Mouse (Mus musculus) liver, postnatal 0 days (tissue): ENCODE measurements at regions not wholly inside any gene's neighbourhood (a gene's known extent, or its start where the extent isn't known, plus 50 kb on each side); places are given as distances from the start of the nearest gene placed in this dataset.

Source experiments
- ATAC-seq: fragments of 200-750 bp; cut with Nextera tagmentation; 2 replicates; pipeline ENCODE4 v1.8.0; 2017; ENCODE audit warnings: mild to moderate bottlenecking, moderate library complexity
- DNase-seq: peaks from one replicate; pipeline ENCODE4 v3.0.0-alpha.2; 2016
- H3K27ac ChIP-seq: fragments of 300-500 bp; sonication (generic); 2 replicates; pipeline ENCODE4 v1.5.1; 2014; ENCODE audit warnings: antibody characterized with exemption, moderate library complexity, mild to moderate bottlenecking, low read depth
- H3K27me3 ChIP-seq: fragments of 300-500 bp; sonication (generic); 2 replicates; pipeline ENCODE4 v1.6.1; 2014; ENCODE audit warnings: low read length, control low read depth, mixed read lengths; ENCODE audit not compliant: insufficient read depth
- H3K36me3 ChIP-seq: fragments of 300-500 bp; sonication (generic); replicated peaks from 2 replicates; pipeline ENCODE4 v1.6.1; 2014; ENCODE audit warnings: mild to moderate bottlenecking, control low read depth, low read length, moderate library complexity, mixed read lengths; ENCODE audit not compliant: insufficient read depth
- H3K4me1 ChIP-seq: fragments of 300-500 bp; sonication (generic); 2 replicates; pipeline ENCODE4 v1.6.1; 2014; ENCODE audit warnings: antibody characterized with exemption, mild to moderate bottlenecking, control low read depth; ENCODE audit not compliant: insufficient read depth
- H3K4me2 ChIP-seq: fragments of 300-500 bp; sonication (generic); 2 replicates; pipeline ENCODE4 v1.6.1; 2014; ENCODE audit warnings: low read depth, mild to moderate bottlenecking, low read length, moderate library complexity, mixed read lengths
- H3K4me3 ChIP-seq: fragments of 300-500 bp; sonication (generic); 2 replicates; pipeline ENCODE4 v1.5.1; 2014; ENCODE audit warnings: low read depth, low read length
- H3K9ac ChIP-seq: fragments of 300-500 bp; sonication (generic); replicated peaks from 2 replicates; pipeline ENCODE4 v1.6.1; 2014; ENCODE audit warnings: mild to moderate bottlenecking, moderate library complexity
- H3K9me3 ChIP-seq: fragments of 300-500 bp; sonication (generic); 2 replicates; pipeline ENCODE4 v1.6.1; 2016; ENCODE audit warnings: mild to moderate bottlenecking, control low read depth, low read length, mixed read lengths
- CTCF ChIP-seq: sonication (generic); IDR thresholded peaks from 2 replicates; pipeline ENCODE4 v1.5.1; 2016; ENCODE audit warnings: antibody characterized with exemption, low read depth
- EP300 ChIP-seq: IDR thresholded peaks from 2 replicates; pipeline ENCODE4 v1.6.1; 2016; ENCODE audit warnings: antibody characterized with exemption, low read depth, mild to moderate bottlenecking
- WGBS: fragments of 180-500 bp; shearing (Covaris S2); extraction: QIAGEN DNeasy Blood & Tissue Kit; methylation state at CpG from one replicate; pipeline ENCODE4 v1.1.7; 2014; ENCODE audit not compliant: insufficient replicate concordance; 5-methylcytosine and 5-hydroxymethylcytosine counted together

DNA sequence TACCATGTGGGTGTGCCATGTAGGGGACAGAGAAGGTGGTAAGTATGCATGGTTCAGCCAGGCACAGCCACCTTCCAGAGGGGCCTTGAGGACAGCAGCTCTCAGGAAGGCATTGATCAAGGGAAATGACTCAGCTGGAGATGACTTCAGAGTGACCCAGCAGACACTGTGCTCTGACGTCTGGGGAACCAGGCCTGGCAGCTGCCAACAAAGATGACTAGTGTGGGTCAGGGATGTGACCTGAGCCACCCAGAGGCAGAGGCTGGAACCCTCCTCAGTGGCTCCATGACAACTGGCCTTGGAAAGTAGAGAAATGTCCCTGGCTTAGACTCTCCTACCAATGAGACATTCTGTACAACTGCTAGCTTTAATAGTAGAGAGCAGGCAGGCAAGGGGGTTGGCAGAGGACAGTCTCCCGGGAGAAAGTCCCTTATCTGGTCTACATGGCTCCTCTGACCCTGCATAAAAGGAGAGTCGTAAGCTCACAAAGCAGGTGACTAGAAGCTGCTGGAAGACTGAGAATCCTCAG, 348.5 kb downstream of the Eipr1 start:
- Histone ChIP-seq H3K4me2 (no peak overlapping the region), H3K9ac (no peak overlapping the region), H3K27ac (no peak overlapping the region), H3K36me3 (no peaks in the 10 kb centered on the region), H3K4me3 (no peak overlapping the region), H3K9me3 (no peaks in the 10 kb centered on the region), H3K27me3 (no peaks in the 10 kb centered on the region), H3K4me1 (no peaks in the 10 kb centered on the region)
- ATAC-seq (no peak), DNase-seq (no peak)
- 53% methylated on average over 3 of the region's 3 CpGs for WGBS
- TF ChIP-seq EP300 (no peak), CTCF (no peak)

DNA sequence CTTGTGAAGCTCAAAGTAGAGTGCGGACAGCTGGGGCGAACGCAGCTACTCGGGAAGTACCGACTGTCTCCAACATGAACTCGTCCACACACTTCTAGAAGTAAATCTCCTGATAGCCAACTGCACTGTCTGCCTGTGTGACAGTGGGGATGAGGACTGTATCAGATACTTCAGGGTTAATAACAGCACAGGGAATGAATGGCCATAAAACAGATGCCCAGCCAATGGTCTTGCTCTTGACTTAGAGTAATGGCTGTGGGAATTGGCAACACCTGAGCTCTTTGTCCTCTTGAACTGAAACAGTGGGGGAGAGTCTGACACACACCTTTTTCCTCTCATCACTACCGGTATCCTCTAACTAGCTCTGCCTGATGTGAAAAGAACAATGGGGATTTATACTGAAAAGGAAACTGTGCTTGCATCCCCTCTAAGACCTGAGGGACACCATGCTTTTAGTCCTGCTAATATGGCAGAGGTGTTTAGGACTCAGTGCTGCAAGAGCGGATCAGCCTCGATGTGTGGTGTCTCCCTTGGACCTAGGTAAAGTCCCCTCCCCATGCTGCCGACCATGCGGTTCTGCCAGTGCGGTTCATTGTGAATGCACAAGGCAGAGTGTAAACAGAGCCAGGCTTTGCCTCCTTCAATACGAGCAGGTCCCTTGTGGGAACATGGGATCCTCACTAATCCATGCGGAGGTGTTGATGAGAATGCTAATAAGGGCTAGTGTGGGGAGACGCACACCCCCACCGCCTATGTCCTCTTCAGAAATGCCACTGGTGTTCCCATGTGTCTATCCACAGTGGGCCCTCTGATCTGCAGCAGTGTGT, 355.5 kb downstream of the Eipr1 start:
- H3K4me1 ChIP-seq: no peaks in the 10 kb centered on the region
- no peaks in the 10 kb centered on the region for H3K36me3 ChIP-seq
- no peak overlapping the region for H3K4me3 ChIP-seq
- no peaks in the 10 kb centered on the region for H3K27me3 ChIP-seq
- TF ChIP-seq CTCF (no peak), EP300 (no peak)
- WGBS: 74% methylated on average over 16 of the region's 16 CpGs
- DNase-seq: no peak
- no peak overlapping the region for H3K4me2 ChIP-seq
- no peak overlapping the region for H3K9ac ChIP-seq
- ATAC-seq: no peak
- H3K9me3 ChIP-seq: no peaks in the 10 kb centered on the region
- H3K27ac ChIP-seq: no peak overlapping the region

DNA sequence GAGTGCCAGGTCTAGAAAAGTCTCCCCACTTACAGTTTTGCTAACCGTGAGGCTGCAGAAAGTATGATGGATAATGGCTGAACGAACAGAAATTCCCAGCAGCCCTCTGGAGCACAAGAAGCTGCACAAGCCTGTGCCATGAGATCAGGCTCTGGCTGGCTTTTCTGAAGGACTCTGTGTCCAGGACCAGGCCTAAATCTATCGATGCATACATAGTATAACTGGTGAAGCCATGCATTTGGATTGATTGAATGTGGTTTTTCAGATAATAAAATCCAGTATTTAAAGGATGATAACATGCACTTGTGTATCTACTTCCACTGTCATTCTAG, 356.1 kb downstream of the Eipr1 start:
- Histone ChIP-seq H3K9me3 (no peaks in the 10 kb centered on the region), H3K4me3 (no peak overlapping the region), H3K9ac (no peak overlapping the region), H3K27ac (no peak overlapping the region), H3K27me3 (no peaks in the 10 kb centered on the region), H3K4me1 (no peaks in the 10 kb centered on the region), H3K36me3 (no peaks in the 10 kb centered on the region), H3K4me2 (no peak overlapping the region)
- WGBS: 74% methylated on average over 3 of the region's 3 CpGs
- ATAC-seq: no peak
- no peak for DNase-seq
- TF ChIP-seq CTCF: no peak
- TF ChIP-seq EP300: no peak

DNA sequence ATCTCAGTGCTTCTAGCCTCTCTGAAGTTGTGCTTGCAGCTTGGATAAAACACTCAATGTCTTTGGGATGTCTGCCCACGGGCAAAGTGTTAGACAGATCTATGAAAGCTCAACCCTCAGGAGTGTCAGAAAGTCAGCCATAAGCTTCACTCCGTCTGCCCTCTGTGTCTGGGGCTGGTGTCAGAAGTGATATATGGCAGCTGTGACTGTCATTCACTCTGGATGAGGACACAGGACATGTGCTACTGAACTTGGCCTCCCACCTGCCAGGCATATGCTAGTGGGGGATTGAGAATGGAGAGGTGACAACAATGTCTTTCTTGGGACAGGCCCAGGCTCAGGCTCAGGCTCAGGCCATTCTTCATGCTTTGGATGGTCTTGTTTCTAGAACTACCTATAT, 366.7 kb downstream of the Eipr1 start:
- Histone ChIP-seq H3K9ac (no peak overlapping the region), H3K4me2 (no peak overlapping the region), H3K4me3 (no peak overlapping the region), H3K27me3 (no peaks in the 10 kb centered on the region), H3K36me3 (no peaks in the 10 kb centered on the region), H3K4me1 (no peaks in the 10 kb centered on the region), H3K27ac (no peak overlapping the region), H3K9me3 (no peaks in the 10 kb centered on the region)
- ATAC-seq (no peak), DNase-seq (no peak)
- TF ChIP-seq EP300: no peak
- no peak for TF ChIP-seq CTCF
- WGBS: 51% methylated on average over 2 of the region's 2 CpGs

DNA sequence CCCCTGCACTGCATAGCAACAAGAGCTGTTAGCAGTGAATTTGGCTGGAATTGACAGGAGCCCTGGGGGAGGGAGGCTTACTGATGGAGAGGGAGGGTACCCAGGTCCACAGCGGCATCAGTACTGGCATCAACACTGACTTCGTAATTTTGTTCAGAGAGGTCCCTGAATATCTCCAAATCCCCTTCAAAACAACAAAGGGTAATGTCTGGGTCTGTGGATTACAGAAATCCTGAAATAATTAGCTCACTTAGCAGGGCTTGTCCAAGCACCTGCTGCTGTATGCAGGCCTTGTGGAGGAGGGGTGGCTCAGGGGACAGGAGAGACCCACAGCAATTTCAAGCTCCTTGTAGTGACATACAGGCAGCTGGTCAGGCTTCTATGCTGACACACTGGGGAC, 369.6 kb downstream of the Eipr1 start:
- no peak for DNase-seq
- WGBS: 65% methylated on average over 2 of the region's 2 CpGs
- H3K27ac ChIP-seq: no peak overlapping the region
- no peaks in the 10 kb centered on the region for H3K9me3 ChIP-seq
- H3K27me3 ChIP-seq: no peaks in the 10 kb centered on the region
- H3K4me3 ChIP-seq: no peak overlapping the region
- ATAC-seq: no peak
- no peak for TF ChIP-seq EP300
- TF ChIP-seq CTCF: no peak
- no peak overlapping the region for H3K9ac ChIP-seq
- no peak overlapping the region for H3K4me2 ChIP-seq
- H3K4me1 ChIP-seq: no peaks in the 10 kb centered on the region
- H3K36me3 ChIP-seq: no peaks in the 10 kb centered on the region

DNA sequence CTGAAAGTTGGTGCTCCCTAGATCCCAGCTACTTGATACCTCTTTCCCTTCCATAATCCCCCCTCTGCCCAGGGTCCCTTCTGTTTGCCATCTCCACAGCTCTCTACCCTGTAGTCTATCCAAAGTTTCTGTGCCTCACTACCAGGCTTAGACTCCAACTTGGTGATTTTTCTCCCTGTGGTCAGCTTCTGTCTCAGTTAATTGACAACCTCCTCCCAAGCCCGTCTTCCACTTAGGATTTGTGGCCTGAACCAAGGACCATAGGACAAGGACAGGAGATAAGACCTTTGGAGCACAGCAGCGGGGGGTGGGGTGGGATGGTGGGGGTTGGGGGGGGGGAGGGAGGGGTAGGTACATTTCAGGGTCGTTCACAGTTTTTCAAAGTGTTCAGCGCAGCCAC, 371.3 kb downstream of the Eipr1 start:
- ATAC-seq (no peak), DNase-seq (no peak)
- Histone ChIP-seq H3K9me3 (no peaks in the 10 kb centered on the region), H3K4me1 (no peaks in the 10 kb centered on the region), H3K4me2 (no peak overlapping the region), H3K9ac (no peak overlapping the region), H3K27ac (no peak overlapping the region), H3K27me3 (no peaks in the 10 kb centered on the region), H3K4me3 (no peak overlapping the region), H3K36me3 (no peaks in the 10 kb centered on the region)
- 50% methylated on average over 4 of the region's 4 CpGs for WGBS
- TF ChIP-seq EP300 (no peak), CTCF (no peak)
